Mouse (Mus musculus) erythroblast, embryonic 14.5 days (primary cell): ENCODE measurements around the gene Vcp.

ENCODE experiments used
- GATA1 ChIP-seq: IDR thresholded peaks from 2 replicates; pipeline ENCODE4 v1.6.1; 2012; ENCODE audit warnings: low read length, inconsistent platforms, mixed read lengths
- TAL1 ChIP-seq: IDR thresholded peaks from 3 replicates; pipeline ENCODE4 v1.6.1; 2012; ENCODE audit warnings: low read length, inconsistent platforms, mixed read lengths

GRCm38 (mm10) chr4:43040114-43040572 is 39.8 kb upstream of the Vcp start:
- no peak for TF ChIP-seq TAL1
- TF ChIP-seq GATA1, result no peak
